Mouse (Mus musculus) heart, postnatal 14 days (tissue): ENCODE measurements around the gene Olfr1487. TPM values are rescaled to one million over a fixed set of nuclear protein-coding genes. Genes with fewer than 3 reads are reported as not detected.
"Not testable (repeated sequence)": the region's sequence is repeated elsewhere in the genome, so short reads cannot be mapped to it uniquely, and the experiment has no call there.

ENCODE experiments used
- DNase-seq, 2 experiments: peaks; one replicate each; pipeline ENCODE4 v3.0.0; 2021 to 2022
- intact Hi-C: fragments of 180-260 bp; cut with DNase I; formaldehyde crosslinking; loops from one replicate; pipeline ENCODE4 v1.15.1; 2025
- long read RNA-seq, 2 experiments: library from polyadenylated mRNA; stranded (forward); transcript quantifications; one replicate each; pipeline ENCODE4 v2.0.0; 2021
- microRNA-seq, 2 experiments: library from miRNA; unstranded; fragments of <30 nt; microRNA quantifications; one replicate each; pipeline ENCODE4 v1.2.0; 2021 to 2022
- total RNA-seq, 2 experiments: library from RNA; stranded (reverse); gene quantifications; 2 replicates each; pipeline ENCODE4 v1.2.3; 2021

Olfr1487 gene
- total RNA-seq = not detected
- long read RNA-seq, experiment 1 = 0 reads
- long read RNA-seq, experiment 2 = 0 reads

DNA sequence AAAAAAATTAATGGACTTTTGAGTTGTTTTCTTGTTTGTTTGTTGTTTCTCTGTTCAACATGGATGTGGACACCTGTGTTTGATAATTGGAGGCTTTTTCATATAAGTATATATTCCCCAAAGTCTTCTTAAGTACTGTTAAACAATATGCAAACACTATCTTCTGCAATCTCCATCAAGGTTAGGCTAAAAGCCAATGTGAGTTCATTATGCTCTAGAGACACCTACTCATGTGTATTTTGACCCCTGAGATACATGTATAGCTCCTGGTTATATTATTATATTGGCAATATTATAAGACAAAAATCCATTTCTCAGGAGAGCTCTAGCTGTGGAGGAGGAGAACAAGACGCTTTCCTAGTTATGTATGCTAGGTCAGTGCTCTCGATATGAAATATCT is at the start of gene Olfr1487:
Gene Olfr1487 (plus strand): TSS at position 301 of the 400 bp plus-strand sequence.
- intact Hi-C loops, DNase-seq: not testable (repeated sequence)

DNA sequence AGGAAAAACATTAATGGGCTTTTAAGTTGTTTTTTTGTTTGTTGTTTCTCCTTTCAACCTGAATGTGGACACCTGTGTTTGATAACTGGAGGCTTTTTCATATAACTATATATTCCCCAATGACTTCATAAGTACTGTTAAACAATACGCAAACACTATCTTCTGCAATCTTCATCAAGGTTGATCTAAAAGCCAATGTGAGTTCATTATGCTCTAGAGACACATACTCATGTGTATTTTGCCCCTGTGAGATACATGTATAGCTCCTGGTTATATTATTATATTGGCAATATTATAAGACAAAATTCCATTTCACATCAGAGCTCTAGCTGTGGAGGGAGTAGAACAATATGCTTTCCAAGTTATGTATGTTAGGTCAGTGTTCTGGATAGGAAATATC is 34.0 kb upstream of the Olfr1487 start, which contains the start of gene Olfr1484:
Gene Olfr1484 (plus strand): TSS at position 301 of the 400 bp plus-strand sequence.
- DNase-seq = no peak
- intact Hi-C loops = no loop called here

DNA sequence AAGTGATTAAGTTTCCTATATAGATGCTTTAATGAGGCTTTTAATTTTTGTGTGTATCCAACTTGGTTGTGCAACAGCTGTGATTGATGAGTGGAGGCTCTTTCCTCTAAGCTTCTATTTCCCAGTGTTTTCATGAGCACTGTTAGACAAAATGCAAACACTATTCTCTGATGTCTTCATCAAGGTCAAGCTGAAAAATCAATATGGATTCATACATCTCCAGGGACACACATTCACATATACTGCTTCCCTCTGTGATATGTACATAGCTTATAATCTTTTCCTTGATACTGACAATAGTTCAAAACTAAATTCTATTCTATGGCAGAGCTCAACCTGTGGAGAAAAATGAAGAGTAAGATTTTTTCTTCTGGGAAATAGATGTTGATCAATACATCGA is 14.1 kb downstream of the Olfr1487 start, which contains the start of gene Olfr1489:
Gene Olfr1489 (plus strand): TSS at position 301 of the 400 bp plus-strand sequence.
- DNase-seq = no peak
- intact Hi-C loops = no loop called here

- DNase-seq = no peak
- intact Hi-C loops = no loop called here
Observed at GRCm38 (mm10) chr19:13650791-13651190, 33.6 kb downstream of the Olfr1487 start, which contains the start of gene Olfr1490. Gene Olfr1490, plus strand, starts transcription at chr19:13651091.

Small RNA genes lying within 50 kb of the gene (microRNA-seq; reads per million reads assigned to microRNA genes)
- gene Gm22323 (0 reads per million in 2 experiments), gene Gm23931 (0 reads per million in 2 experiments)

Other genes starting within 250 kb of the Olfr1487 start
- gene Olfr1469, start 209.5 kb upstream of the Olfr1487 start, total RNA-seq = not detected
- not detected for gene Olfr1471, start 174.0 kb upstream of the Olfr1487 start, total RNA-seq
- gene Olfr1472, start 161.3 kb upstream of the Olfr1487 start, total RNA-seq = not detected
- not detected for gene Olfr1474, start 147.8 kb upstream of the Olfr1487 start, total RNA-seq
- gene Olfr1475, start 137.2 kb upstream of the Olfr1487 start, total RNA-seq = not detected
- gene Olfr1477, start 116.8 kb upstream of the Olfr1487 start, total RNA-seq = not detected
- not detected for gene Olfr1480, start 89.5 kb upstream of the Olfr1487 start, total RNA-seq
- gene Olfr1484, start 33.9 kb upstream of the Olfr1487 start, total RNA-seq = not detected
- not detected for gene Olfr1489, start 14.2 kb downstream of the Olfr1487 start, total RNA-seq
- not detected for gene Olfr1490, start 33.7 kb downstream of the Olfr1487 start, total RNA-seq
- not detected for gene Olfr1491, start 79.9 kb downstream of the Olfr1487 start, total RNA-seq
- gene Olfr1493-ps1, start 105.9 kb downstream of the Olfr1487 start, total RNA-seq = not detected
- not detected for gene Olfr1494, start 122.4 kb downstream of the Olfr1487 start, total RNA-seq
- gene Olfr1495, start 147.2 kb downstream of the Olfr1487 start, total RNA-seq = not detected
- not detected for gene Olfr1496, start 160.5 kb downstream of the Olfr1487 start, total RNA-seq
- gene Olfr1497, start 180.8 kb downstream of the Olfr1487 start, total RNA-seq = not detected
- not detected for gene Olfr1499, start 202.1 kb downstream of the Olfr1487 start, total RNA-seq
- gene Olfr1500, start 213.1 kb downstream of the Olfr1487 start, total RNA-seq = not detected
- not detected for gene Olfr1501, start 233.3 kb downstream of the Olfr1487 start, total RNA-seq
- gene Olfr1502, start 244.4 kb downstream of the Olfr1487 start, total RNA-seq = not detected